Mouse (Mus musculus) cerebellum, adult 2 months (tissue): ENCODE results near the gene Fig4.

Experiments
- CTCF ChIP-seq: fragments of 200-500 bp; IDR thresholded peaks from 2 replicates; pipeline ENCODE4 v1.5.1; 2011; ENCODE audit warnings: low read depth, mild to moderate bottlenecking, control low read depth, low read length, moderate library complexity, borderline replicate concordance; ENCODE audit not compliant: insufficient read depth
- POLR2A ChIP-seq: fragments of 200-500 bp; IDR thresholded peaks from 2 replicates; pipeline ENCODE4 v1.6.1; 2011; ENCODE audit warnings: low read length, control low read depth, borderline replicate concordance; ENCODE audit not compliant: insufficient read depth

GRCm38 (mm10) chr10:41308205-41308604, 5.1 kb upstream of the Fig4 start:
- TF ChIP-seq CTCF = no peak
- TF ChIP-seq POLR2A = no peak
